Mouse (Mus musculus) heart, embryonic 11.5 days (tissue): Measurements from ENCODE around the gene Gabrb1. TPM values are rescaled to one million over a fixed set of nuclear protein-coding genes. Genes with fewer than 3 reads are reported as not detected.
"Not testable (repeated sequence)": the region's sequence is repeated elsewhere in the genome, so short reads cannot be mapped to it uniquely, and the experiment has no call there.

ENCODE experiments used
- ATAC-seq: fragments of 200-750 bp; cut with Nextera tagmentation; replicated peaks from 2 replicates; pipeline ENCODE4 v1.8.0; 2017; ENCODE audit warnings: moderate library complexity; ENCODE audit not compliant: insufficient number of reproducible peaks, low FRiP score, low TSS enrichment
- H3K27ac ChIP-seq: fragments of 300-500 bp; sonication (generic); 2 replicates; pipeline ENCODE4 v1.5.1; 2014; ENCODE audit warnings: mild to moderate bottlenecking, low read depth, low read length
- H3K27me3 ChIP-seq: fragments of 300-500 bp; sonication (generic); 2 replicates; pipeline ENCODE4 v1.6.1; 2014; ENCODE audit warnings: mild to moderate bottlenecking, low read length, mixed read lengths; ENCODE audit not compliant: control insufficient read depth, insufficient read depth
- H3K36me3 ChIP-seq: fragments of 300-500 bp; sonication (generic); 2 replicates; pipeline ENCODE4 v1.6.1; 2014; ENCODE audit warnings: mild to moderate bottlenecking, low read length, moderate library complexity, mixed read lengths; ENCODE audit not compliant: control insufficient read depth, insufficient read depth
- H3K4me1 ChIP-seq: fragments of 300-500 bp; sonication (generic); 2 replicates; pipeline ENCODE4 v1.6.1; 2014; ENCODE audit warnings: low read length; ENCODE audit not compliant: control insufficient read depth, insufficient read depth
- H3K4me2 ChIP-seq: fragments of 300-500 bp; sonication (generic); 2 replicates; pipeline ENCODE4 v1.6.1; 2014; ENCODE audit warnings: mild to moderate bottlenecking, moderate library complexity
- H3K4me3 ChIP-seq: fragments of 300-500 bp; sonication (generic); 2 replicates; pipeline ENCODE4 v1.5.1; 2014; ENCODE audit warnings: low read depth, low read length
- H3K9ac ChIP-seq: fragments of 300-500 bp; sonication (generic); 2 replicates; pipeline ENCODE4 v1.6.1; 2014; ENCODE audit warnings: mild to moderate bottlenecking, low read depth, low read length, moderate library complexity
- H3K9me3 ChIP-seq: fragments of 300-500 bp; sonication (generic); replicated peaks from 2 replicates; pipeline ENCODE4 v1.6.1; 2016; ENCODE audit warnings: low read length; ENCODE audit not compliant: control insufficient read depth
- WGBS: fragments of 180-500 bp; shearing (Covaris S2); extraction: QIAGEN DNeasy Blood & Tissue Kit; methylation state at CpG from one replicate; pipeline ENCODE4 v1.1.7; 2014; ENCODE audit not compliant: insufficient replicate concordance; 5-methylcytosine and 5-hydroxymethylcytosine counted together
- polyA plus RNA-seq: library from polyadenylated mRNA; unstranded; fragments of >200 nt; fragmentation: Nextera tagmentation; extraction: Ambion mirVana; gene quantifications from 2 replicates; pipeline ENCODE4 v1.2.1, GENCODE M21; 2014

Gene Gabrb1
- polyA plus RNA-seq, 1 experiment from 2014 or later, result 1.1 TPM

DNA sequence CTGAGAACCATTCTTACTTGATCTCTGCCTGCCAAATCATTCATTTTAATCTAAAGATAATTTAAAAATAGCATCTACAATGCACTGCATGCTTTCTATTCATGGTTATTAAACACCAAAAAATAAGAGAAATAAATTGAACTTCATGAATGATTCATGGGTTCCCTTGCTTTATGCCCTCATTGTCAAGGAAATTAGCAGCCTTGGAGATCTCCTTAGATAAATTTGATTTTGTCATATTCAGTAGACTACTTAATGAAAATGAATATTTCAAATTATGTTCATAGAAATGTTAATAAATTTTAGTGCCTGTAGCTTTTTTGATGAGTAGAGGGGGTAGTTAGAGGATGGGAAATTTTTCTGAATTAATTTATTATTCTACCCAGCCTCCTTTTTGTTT lies 379.0 kb downstream of the Gabrb1 start:
- Histone ChIP-seq H3K4me3 (no peak overlapping the region), H3K9ac (no peak overlapping the region), H3K27ac (no peak overlapping the region), H3K4me2 (no peak overlapping the region), H3K27me3 (no peaks in the 10 kb centered on the region), H3K4me1 (no peaks in the 10 kb centered on the region), H3K9me3 (no peaks in the 10 kb centered on the region), H3K36me3 (no peaks in the 10 kb centered on the region)
- ATAC-seq, result no peak

DNA sequence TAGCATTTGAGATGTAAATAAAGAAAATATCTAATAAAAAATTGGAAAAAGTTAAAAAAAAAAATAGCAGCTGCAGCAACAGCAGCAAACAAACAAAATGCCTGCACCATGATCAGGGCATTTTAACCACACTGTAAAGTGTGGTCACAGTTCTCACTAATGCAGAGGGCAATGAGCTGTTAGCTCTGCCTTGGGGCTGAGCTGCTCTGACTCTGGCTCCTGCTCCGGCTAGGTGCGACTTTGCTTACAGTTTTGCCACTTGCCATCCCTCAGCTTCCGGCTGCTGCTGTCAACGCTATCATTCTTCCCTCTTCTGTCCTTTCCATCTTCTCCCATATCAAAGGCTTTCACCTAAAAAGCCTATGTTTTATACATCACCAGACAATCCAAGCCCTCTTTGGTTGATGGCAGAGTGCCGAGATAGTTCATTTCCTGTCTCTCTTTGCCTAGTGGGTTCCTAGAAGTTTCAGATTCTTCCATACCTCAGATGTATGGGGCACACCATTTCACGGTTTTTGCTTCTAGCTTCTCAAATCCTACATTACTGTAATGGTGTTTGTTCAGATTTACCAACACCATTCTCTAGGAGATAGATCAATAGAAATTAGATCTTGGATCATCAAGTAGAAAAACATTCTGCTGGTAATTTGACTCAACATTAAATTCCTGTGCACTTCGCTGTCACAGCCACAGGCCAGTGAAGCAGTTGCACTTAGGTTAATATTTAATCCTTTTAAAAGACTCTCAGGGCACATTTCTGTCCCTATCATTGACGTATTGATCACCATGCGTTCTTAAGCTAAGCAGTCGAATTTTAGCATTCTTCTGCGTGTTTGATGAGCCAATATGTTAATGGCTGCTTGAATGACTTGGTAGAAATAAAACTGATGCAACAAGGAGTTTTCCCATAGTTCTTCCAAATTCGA lies 385.6 kb downstream of the Gabrb1 start:
- no peaks in the 10 kb centered on the region for H3K27me3 ChIP-seq
- no peak for ATAC-seq
- WGBS, result 69% methylated on average over 12 of the region's 12 CpGs
- no peak overlapping the region for H3K4me2 ChIP-seq
- no peaks in the 10 kb centered on the region for H3K4me1 ChIP-seq
- H3K9ac ChIP-seq, result no peak overlapping the region
- no peak overlapping the region for H3K4me3 ChIP-seq
- H3K9me3 ChIP-seq, result no peaks in the 10 kb centered on the region
- no peaks in the 10 kb centered on the region for H3K36me3 ChIP-seq
- H3K27ac ChIP-seq, result no peak overlapping the region

- Histone ChIP-seq H3K4me2 (no peak overlapping the region), H3K4me1 (no peaks in the 10 kb centered on the region)
- ATAC-seq, result no peak
Measured at GRCm38 (mm10) chr5:72046261-72046660, 388.3 kb downstream of the Gabrb1 start.

DNA sequence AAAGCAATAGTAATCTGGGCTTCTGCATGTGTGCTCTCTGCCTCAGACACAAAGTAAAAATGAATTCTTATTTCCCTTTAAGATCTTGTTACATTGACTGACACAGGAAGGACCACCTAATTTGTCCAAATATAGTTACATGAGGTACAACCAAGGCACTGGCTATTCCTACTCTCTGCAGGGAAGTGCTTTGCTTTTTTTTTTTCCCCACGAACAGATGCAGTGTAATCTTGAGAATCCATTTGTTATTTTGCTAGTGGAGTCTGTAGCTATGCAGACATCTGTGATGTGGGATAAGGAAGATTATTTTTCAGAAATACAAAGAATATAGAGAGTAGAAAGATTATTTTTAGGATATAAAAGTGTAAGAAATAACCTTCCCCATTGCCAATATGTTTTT lies 406.2 kb downstream of the Gabrb1 start:
- H3K9me3 ChIP-seq, result no peaks in the 10 kb centered on the region
- 65% methylated on average over 1 of the region's 1 CpGs for WGBS
- H3K4me3 ChIP-seq, result no peak overlapping the region
- no peaks in the 10 kb centered on the region for H3K27me3 ChIP-seq
- no peak overlapping the region for H3K9ac ChIP-seq
- no peaks in the 10 kb centered on the region for H3K4me1 ChIP-seq
- no peak overlapping the region for H3K27ac ChIP-seq
- H3K36me3 ChIP-seq, result no peaks in the 10 kb centered on the region
- no peak for ATAC-seq
- no peak overlapping the region for H3K4me2 ChIP-seq

More at GRCm38 (mm10) chr5:72046261-72046660, 388.3 kb downstream of the Gabrb1 start:
- H3K27ac ChIP-seq, result no peak overlapping the region
- no peak overlapping the region for H3K9ac ChIP-seq
- no peaks in the 10 kb centered on the region for H3K36me3 ChIP-seq
- no peak overlapping the region for H3K4me3 ChIP-seq
- no peaks in the 10 kb centered on the region for H3K9me3 ChIP-seq
- 64% methylated on average over 2 of the region's 2 CpGs for WGBS
- H3K27me3 ChIP-seq, result no peaks in the 10 kb centered on the region

- no peaks in the 10 kb centered on the region for H3K27me3 ChIP-seq
- no peak overlapping the region for H3K9ac ChIP-seq
- H3K9me3 ChIP-seq, result no peaks in the 10 kb centered on the region
- 70% methylated on average over 6 of the region's 6 CpGs for WGBS
- ATAC-seq, result no peak
- no peak overlapping the region for H3K4me3 ChIP-seq
- H3K36me3 ChIP-seq, result no peaks in the 10 kb centered on the region
- H3K4me2 ChIP-seq, result no peak overlapping the region
- H3K4me1 ChIP-seq, result no peaks in the 10 kb centered on the region
- no peak overlapping the region for H3K27ac ChIP-seq
Measured at GRCm38 (mm10) chr5:72068826-72069225, 410.9 kb downstream of the Gabrb1 start.

- not testable (repeated sequence) for H3K4me2 ChIP-seq, H3K36me3 ChIP-seq, H3K9ac ChIP-seq, H3K27me3 ChIP-seq, H3K4me3 ChIP-seq, ATAC-seq, H3K9me3 ChIP-seq, H3K4me1 ChIP-seq, H3K27ac ChIP-seq
- 83% methylated on average over 7 of the region's 7 CpGs for WGBS
Measured at GRCm38 (mm10) chr5:72069398-72069797, 411.5 kb downstream of the Gabrb1 start.

DNA sequence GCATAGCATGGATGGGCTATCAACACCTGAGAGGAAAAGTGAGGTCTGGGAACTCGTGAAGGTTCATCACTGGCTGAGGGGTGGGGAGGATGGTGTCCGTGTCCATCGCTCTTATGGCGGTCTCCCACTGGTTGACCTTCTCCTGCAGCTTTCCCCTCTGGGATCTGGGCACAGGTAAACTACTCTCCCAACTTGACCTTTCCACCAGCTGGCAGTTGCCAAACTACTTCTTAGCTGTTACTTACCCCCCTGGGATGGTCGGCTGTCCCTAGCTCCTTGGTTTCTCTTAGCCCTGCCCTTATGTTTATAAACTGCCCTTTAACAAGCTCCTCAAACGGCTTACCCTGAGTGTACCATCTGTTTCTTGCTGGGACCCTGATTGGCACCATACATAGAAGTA lies 418.9 kb downstream of the Gabrb1 start:
- ATAC-seq, result no peak
- no peak overlapping the region for H3K27ac ChIP-seq
- WGBS, result 85% methylated on average over 6 of the region's 6 CpGs

DNA sequence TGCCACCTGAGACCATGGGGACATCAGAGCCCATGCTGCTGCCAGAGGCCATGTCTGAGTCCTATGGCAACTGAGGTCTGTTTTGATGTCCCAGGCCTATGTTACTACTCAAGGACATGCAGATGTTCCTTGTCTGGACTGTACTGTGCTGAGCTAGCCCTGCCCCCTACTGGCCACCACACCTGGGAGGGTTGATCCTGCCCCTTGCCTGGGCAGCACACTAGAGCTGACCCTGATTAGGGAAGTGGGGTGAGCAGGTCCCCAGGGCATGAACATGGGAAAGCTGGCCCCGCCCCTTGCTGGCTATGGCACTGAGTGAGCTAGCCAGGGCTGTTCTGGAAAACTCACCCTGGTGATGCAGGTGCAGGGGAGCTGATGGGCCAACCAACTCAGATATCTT lies 428.6 kb downstream of the Gabrb1 start:
- no peak overlapping the region for H3K27ac ChIP-seq
- WGBS, result 88% methylated on average over 1 of the region's 1 CpGs
- no peaks in the 10 kb centered on the region for H3K27me3 ChIP-seq
- no peaks in the 10 kb centered on the region for H3K4me1 ChIP-seq
- no peak overlapping the region for H3K4me3 ChIP-seq
- H3K9ac ChIP-seq, result no peak overlapping the region
- no peak overlapping the region for H3K4me2 ChIP-seq
- H3K9me3 ChIP-seq, result no peaks in the 10 kb centered on the region
- no peaks in the 10 kb centered on the region for H3K36me3 ChIP-seq
- no peak for ATAC-seq

More for the DNA sequence above, 418.9 kb downstream of the Gabrb1 start:
- Histone ChIP-seq H3K36me3 (no peaks in the 10 kb centered on the region), H3K4me2 (no peak overlapping the region), H3K4me1 (no peaks in the 10 kb centered on the region), H3K4me3 (no peak overlapping the region), H3K9me3 (no peaks in the 10 kb centered on the region), H3K9ac (no peak overlapping the region), H3K27me3 (no peaks in the 10 kb centered on the region)

DNA sequence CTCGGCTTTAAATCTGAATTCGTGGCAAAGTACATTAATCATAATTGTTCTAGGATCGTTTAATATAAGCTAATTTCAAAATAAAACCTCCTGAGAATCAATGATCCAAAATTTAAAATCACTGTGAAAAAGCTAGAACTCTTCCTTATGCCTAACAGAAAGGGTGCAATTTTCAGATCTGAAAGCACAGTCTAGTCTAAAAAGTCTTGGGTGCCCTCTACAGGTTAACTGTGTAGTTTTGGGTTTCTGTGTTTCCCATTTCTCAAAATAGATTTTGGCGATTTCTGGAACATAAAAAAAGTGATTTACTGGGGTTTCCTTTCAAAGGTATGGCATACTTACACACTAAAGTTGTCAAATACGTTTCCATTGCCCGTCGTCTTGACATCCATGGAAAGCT lies 436.7 kb downstream of the Gabrb1 start:
- Histone ChIP-seq H3K27me3 (no peaks in the 10 kb centered on the region), H3K9me3 (no peaks in the 10 kb centered on the region), H3K4me2 (no peak overlapping the region), H3K27ac (no peak overlapping the region), H3K36me3 (no peaks in the 10 kb centered on the region), H3K9ac (no peak overlapping the region), H3K4me3 (no peak overlapping the region), H3K4me1 (no peaks in the 10 kb centered on the region)
- ATAC-seq, result no peak
- 61% methylated on average over 7 of the region's 7 CpGs for WGBS
